Mouse (Mus musculus) liver, embryonic 13.5 days (tissue): ENCODE measurements around the gene Gm3238. TPM values are rescaled to one million over a fixed set of nuclear protein-coding genes. Genes with fewer than 3 reads are reported as not detected.
"Not testable (repeated sequence)": the region's sequence is repeated elsewhere in the genome, so short reads cannot be mapped to it uniquely, and the experiment has no call there.

Experiments
- ATAC-seq: fragments of 200-750 bp; cut with Nextera tagmentation; 2 replicates; pipeline ENCODE4 v1.8.0; 2017; ENCODE audit warnings: low read depth, mild to moderate bottlenecking, moderate number of reproducible peaks, moderate library complexity
- DNase-seq: peaks from one replicate; pipeline ENCODE4 v3.0.0; 2022
- H3K27ac ChIP-seq: fragments of 300-500 bp; sonication (generic); 2 replicates; pipeline ENCODE4 v1.5.1; 2015; ENCODE audit warnings: moderate library complexity, mild to moderate bottlenecking, inconsistent platforms
- H3K27me3 ChIP-seq: fragments of 300-500 bp; sonication (generic); 2 replicates; pipeline ENCODE4 v1.6.1; 2015; ENCODE audit warnings: mild to moderate bottlenecking, inconsistent platforms
- H3K36me3 ChIP-seq: fragments of 300-500 bp; sonication (generic); 2 replicates; pipeline ENCODE4 v1.6.1; 2015; ENCODE audit warnings: mild to moderate bottlenecking, inconsistent platforms
- H3K4me1 ChIP-seq: fragments of 300-500 bp; sonication (generic); replicated peaks from 2 replicates; pipeline ENCODE4 v1.6.1; 2015; ENCODE audit warnings: inconsistent platforms
- H3K4me2 ChIP-seq: fragments of 300-500 bp; sonication (generic); 2 replicates; pipeline ENCODE4 v1.6.1; 2015; ENCODE audit warnings: inconsistent platforms, mild to moderate bottlenecking, moderate library complexity
- H3K4me3 ChIP-seq: fragments of 300-500 bp; sonication (generic); replicated peaks from 2 replicates; pipeline ENCODE4 v1.5.1; 2015; ENCODE audit warnings: mild to moderate bottlenecking, inconsistent platforms
- H3K9ac ChIP-seq: fragments of 300-500 bp; sonication (generic); 2 replicates; pipeline ENCODE4 v1.6.1; 2015; ENCODE audit warnings: mild to moderate bottlenecking, inconsistent platforms
- H3K9me3 ChIP-seq: fragments of 300-500 bp; sonication (generic); replicated peaks from 2 replicates; pipeline ENCODE4 v1.6.1; 2016; ENCODE audit warnings: inconsistent platforms
- WGBS: fragments of 180-500 bp; shearing (Covaris S2); methylation state at CpG from one replicate; pipeline ENCODE4 v1.1.7; 2015; ENCODE audit not compliant: insufficient replicate concordance; 5-methylcytosine and 5-hydroxymethylcytosine counted together
- polyA plus RNA-seq: library from polyadenylated mRNA; unstranded; fragments of >200 nt; fragmentation: Nextera tagmentation; extraction: Ambion mirVana; gene quantifications from 2 replicates; pipeline ENCODE4 v1.2.1, GENCODE M21; 2015

Gene Gm3238
- polyA plus RNA-seq, 1 experiment from 2014 or later = not detected

GRCm38 (mm10) chr10:77788621-77789020, 17.5 kb upstream of the Gm3238 start:
- Histone ChIP-seq H3K27me3 (no peaks in the 10 kb centered on the region), H3K4me3 (no peak overlapping the region), H3K9ac (no peak overlapping the region), H3K9me3 (no peaks in the 10 kb centered on the region), H3K36me3 (no peaks in the 10 kb centered on the region), H3K4me2 (no peak overlapping the region), H3K27ac (no peak overlapping the region), H3K4me1 (no peaks in the 10 kb centered on the region)
- ATAC-seq (no peak), DNase-seq (no peak)
- WGBS = 55% methylated on average over 2 of the region's 2 CpGs

GRCm38 (mm10) chr10:77787876-77788275, 16.8 kb upstream of the Gm3238 start, which contains the start of gene Gm7137:
Gene Gm7137, minus strand, starts transcription at chr10:77788200.
- not testable (repeated sequence) for H3K4me3 ChIP-seq, H3K9ac ChIP-seq, H3K4me2 ChIP-seq, H3K4me1 ChIP-seq, H3K27ac ChIP-seq, H3K27me3 ChIP-seq, ATAC-seq, DNase-seq, H3K9me3 ChIP-seq, H3K36me3 ChIP-seq
- 30% methylated on average over 1 of the region's 1 CpGs for WGBS

- not testable (repeated sequence) for DNase-seq, H3K4me1 ChIP-seq, ATAC-seq, H3K4me3 ChIP-seq, H3K36me3 ChIP-seq, H3K9ac ChIP-seq, H3K9me3 ChIP-seq, H3K27ac ChIP-seq, H3K4me2 ChIP-seq, H3K27me3 ChIP-seq
- 53% methylated on average over 3 of the region's 3 CpGs for WGBS
These were observed 12.3 kb upstream of the Gm3238 start for GRCm38 (mm10) chr10:77783396-77783795.

DNA sequence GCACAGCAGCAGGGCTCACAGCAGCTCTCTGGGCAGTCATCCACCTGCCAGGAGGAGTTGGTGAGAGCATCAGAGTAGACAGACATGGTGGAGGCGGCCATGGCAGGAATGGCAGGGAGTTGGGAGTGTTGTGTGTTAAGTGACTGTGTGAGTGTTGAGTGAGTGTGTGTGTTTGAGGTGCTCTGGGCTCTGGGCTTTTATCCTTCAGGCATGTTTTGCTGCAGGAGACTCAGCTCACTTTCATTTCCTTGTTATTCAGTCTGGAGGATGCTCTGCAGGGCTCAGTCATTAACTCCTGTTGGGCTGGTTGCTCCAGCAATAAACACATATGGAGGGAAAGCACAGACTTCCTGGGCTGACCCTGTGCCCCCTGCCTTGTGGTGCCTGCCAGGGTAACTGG, 11.3 kb upstream of the Gm3238 start, which contains the start of gene Gm3250:
Gene Gm3250 (minus strand): TSS at position 101 of the 400 bp plus-strand sequence.
- not testable (repeated sequence) for H3K36me3 ChIP-seq, H3K4me2 ChIP-seq
- whole genome bisulfite sequencing = 31% methylated on average over 1 of the region's 1 CpGs

GRCm38 (mm10) chr10:77776844-77777243, 5.7 kb upstream of the Gm3238 start, which contains the start of gene Gm7138:
Gene Gm7138, minus strand, starts transcription at chr10:77776944.
- WGBS = 36% methylated on average over 1 of the region's 1 CpGs
- H3K36me3 ChIP-seq, H3K9me3 ChIP-seq, H3K4me1 ChIP-seq, DNase-seq, ATAC-seq, H3K9ac ChIP-seq, H3K4me3 ChIP-seq, H3K4me2 ChIP-seq, H3K27me3 ChIP-seq, H3K27ac ChIP-seq: not testable (repeated sequence)

More for the DNA sequence above, 11.3 kb upstream of the Gm3238 start, which contains the start of gene Gm3250:
- H3K9ac ChIP-seq, DNase-seq, H3K9me3 ChIP-seq, H3K27me3 ChIP-seq, H3K4me1 ChIP-seq, H3K4me3 ChIP-seq, ATAC-seq, H3K27ac ChIP-seq: not testable (repeated sequence)

DNA sequence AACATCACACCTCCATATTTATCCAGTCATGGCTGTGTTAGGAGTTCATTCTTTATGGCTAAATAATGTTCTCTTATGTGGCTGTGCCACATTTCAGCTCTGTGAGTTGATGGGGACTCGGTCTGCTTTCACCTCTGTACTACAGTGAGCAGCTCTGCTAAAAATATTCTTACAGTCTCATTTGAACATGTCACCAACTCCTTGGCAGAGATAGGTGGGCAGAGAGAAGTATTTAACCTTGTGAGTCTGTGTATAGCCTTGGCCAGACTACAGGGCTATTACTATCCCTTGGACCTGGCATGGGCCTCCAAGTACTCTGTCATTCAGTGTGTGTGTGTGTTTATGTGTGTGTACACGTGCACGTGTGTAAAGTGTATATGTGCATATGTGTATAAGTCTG, 1.0 kb upstream of the Gm3238 start:
- 47% methylated on average over 1 of the region's 3 CpGs for WGBS
- not testable (repeated sequence) for H3K27ac ChIP-seq, H3K27me3 ChIP-seq, H3K9ac ChIP-seq, H3K4me2 ChIP-seq, H3K36me3 ChIP-seq, H3K4me3 ChIP-seq, H3K4me1 ChIP-seq, ATAC-seq, H3K9me3 ChIP-seq, DNase-seq

GRCm38 (mm10) chr10:77769727-77770126, 1.4 kb downstream of the Gm3238 start:
- no peak for ATAC-seq
- no peaks in the 10 kb centered on the region for H3K27me3 ChIP-seq
- 56% methylated on average over 1 of the region's 1 CpGs for WGBS

DNA sequence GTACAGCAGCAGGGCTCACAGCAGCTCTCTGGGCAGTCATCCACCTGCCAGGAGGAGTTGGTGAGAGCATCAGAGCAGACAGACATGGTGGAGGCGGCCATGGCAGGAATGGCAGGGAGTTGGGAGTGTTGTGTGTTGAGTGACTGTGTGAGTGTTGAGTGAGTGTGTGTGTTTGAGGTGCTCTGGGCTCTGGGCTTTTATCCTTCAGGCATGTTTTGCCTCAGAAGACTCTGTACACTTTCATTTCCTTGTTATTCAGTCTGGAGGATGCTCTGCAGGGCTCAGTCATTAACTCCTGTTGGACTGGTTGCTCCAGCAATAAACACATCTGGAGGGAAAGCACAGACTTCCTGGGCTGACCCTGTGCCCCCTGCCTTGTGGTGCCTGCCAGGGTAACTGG, 11.5 kb downstream of the Gm3238 start, which contains the start of gene Gm3233:
Gene Gm3233 (minus strand): TSS at position 101 of the 400 bp plus-strand sequence.
- not testable (repeated sequence) for H3K27ac ChIP-seq, H3K27me3 ChIP-seq, DNase-seq, H3K9me3 ChIP-seq, H3K4me1 ChIP-seq, ATAC-seq, H3K4me3 ChIP-seq, H3K4me2 ChIP-seq, H3K36me3 ChIP-seq, H3K9ac ChIP-seq
- WGBS = 50% methylated on average over 1 of the region's 1 CpGs

More at GRCm38 (mm10) chr10:77769727-77770126, 1.4 kb downstream of the Gm3238 start:
- Histone ChIP-seq H3K27ac (no peak overlapping the region), H3K9ac (no peak overlapping the region), H3K4me2 (no peak overlapping the region), H3K9me3 (no peaks in the 10 kb centered on the region), H3K4me1 (no peaks in the 10 kb centered on the region), H3K36me3 (no peaks in the 10 kb centered on the region), H3K4me3 (no peak overlapping the region)
- DNase-seq = no peak

DNA sequence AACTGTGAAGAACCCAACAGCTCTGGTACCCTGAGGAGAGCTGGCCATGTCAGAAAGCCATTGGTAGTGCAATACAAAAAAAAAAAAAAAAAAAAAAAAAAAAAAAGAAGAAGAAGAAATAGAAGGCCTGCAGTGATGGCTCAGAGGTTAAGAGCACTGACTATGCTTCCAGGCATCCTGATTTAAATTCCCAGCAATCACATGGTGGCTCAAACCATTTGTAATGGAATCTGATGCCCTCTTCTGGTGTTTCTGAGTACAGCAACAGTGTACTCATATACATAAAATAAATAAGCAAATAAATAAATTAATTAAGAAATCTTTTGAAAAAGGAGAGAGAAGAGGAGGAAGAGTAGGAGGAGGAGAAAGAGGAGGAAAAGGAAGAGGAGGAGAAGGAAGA, 17.7 kb downstream of the Gm3238 start:
- Histone ChIP-seq H3K4me3 (no peak overlapping the region), H3K9ac (no peak overlapping the region), H3K27me3 (no peaks in the 10 kb centered on the region), H3K4me1 (no peaks in the 10 kb centered on the region), H3K36me3 (no peaks in the 10 kb centered on the region), H3K9me3 (no peaks in the 10 kb centered on the region), H3K27ac (no peak overlapping the region), H3K4me2 (no peak overlapping the region)
- no peak for DNase-seq
- no peak for ATAC-seq

GRCm38 (mm10) chr10:77752312-77752711, 18.8 kb downstream of the Gm3238 start:
- H3K27ac ChIP-seq, DNase-seq, ATAC-seq, H3K9ac ChIP-seq, H3K4me3 ChIP-seq, H3K27me3 ChIP-seq, H3K4me1 ChIP-seq, H3K9me3 ChIP-seq, H3K4me2 ChIP-seq, H3K36me3 ChIP-seq: not testable (repeated sequence)
- 39% methylated on average over 3 of the region's 3 CpGs for WGBS

GRCm38 (mm10) chr10:77751254-77751653, 19.9 kb downstream of the Gm3238 start, which contains the start of gene Gm9736:
Gene Gm9736, minus strand, starts transcription at chr10:77751354.
- not testable (repeated sequence) for H3K36me3 ChIP-seq, H3K27ac ChIP-seq, H3K27me3 ChIP-seq, H3K4me2 ChIP-seq, H3K9me3 ChIP-seq, DNase-seq, H3K9ac ChIP-seq, ATAC-seq, H3K4me1 ChIP-seq, H3K4me3 ChIP-seq
- WGBS = 45% methylated on average over 1 of the region's 1 CpGs

GRCm38 (mm10) chr10:77750686-77751085, 20.4 kb downstream of the Gm3238 start:
- H3K4me3 ChIP-seq, H3K4me2 ChIP-seq, H3K36me3 ChIP-seq, H3K27me3 ChIP-seq, ATAC-seq, H3K9ac ChIP-seq, H3K27ac ChIP-seq, DNase-seq, H3K4me1 ChIP-seq, H3K9me3 ChIP-seq: not testable (repeated sequence)
- 52% methylated on average over 1 of the region's 1 CpGs for WGBS
